Mouse (Mus musculus): ENCODE data around the gene Dars. TPM values are rescaled to one million over a fixed set of nuclear protein-coding genes. Genes with fewer than 3 reads are reported as not detected.
"Not testable (repeated sequence)": the region's sequence is repeated elsewhere in the genome, so short reads cannot be mapped to it uniquely, and the experiment has no call there.

Dars gene
- polyA plus RNA-seq, 1 experiment from 2014 or later, result 168 TPM

DNA sequence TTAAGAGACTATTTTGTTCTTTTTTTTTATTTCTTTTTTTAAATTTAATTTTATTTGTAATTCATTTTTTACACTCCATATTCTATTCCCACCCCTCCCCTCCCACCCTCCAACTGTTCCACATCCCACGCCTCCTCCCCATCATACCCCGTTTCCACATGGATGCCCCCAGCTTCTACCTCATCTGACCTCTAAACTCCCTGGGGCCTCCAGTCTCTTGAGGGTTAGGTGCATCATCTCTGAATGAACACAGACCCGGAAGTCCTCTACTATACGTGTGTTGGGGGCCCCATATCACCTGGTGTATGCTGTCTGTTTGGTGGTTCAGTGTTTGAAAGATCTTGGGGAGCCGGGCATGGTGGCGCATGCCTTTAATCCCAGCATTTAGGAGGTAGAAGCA is 97.9 kb downstream of the Dars start:
- H3K27me3 ChIP-seq (replicated peaks; ENCODE audit: low read depth, poor library complexity, severe bottlenecking); H3K9me3 ChIP-seq; H3K4me1 ChIP-seq; H3K27ac ChIP-seq (replicated peaks); H3K4me3 ChIP-seq; DNase-seq (ENCODE audit: low spot score): not testable (repeated sequence)
- H3K36me3 ChIP-seq (replicated peaks), result peaks cover 18% of the 10 kb centered on the region
- 85% methylated on average over 6 of the region's 6 CpGs for WGBS

DNA sequence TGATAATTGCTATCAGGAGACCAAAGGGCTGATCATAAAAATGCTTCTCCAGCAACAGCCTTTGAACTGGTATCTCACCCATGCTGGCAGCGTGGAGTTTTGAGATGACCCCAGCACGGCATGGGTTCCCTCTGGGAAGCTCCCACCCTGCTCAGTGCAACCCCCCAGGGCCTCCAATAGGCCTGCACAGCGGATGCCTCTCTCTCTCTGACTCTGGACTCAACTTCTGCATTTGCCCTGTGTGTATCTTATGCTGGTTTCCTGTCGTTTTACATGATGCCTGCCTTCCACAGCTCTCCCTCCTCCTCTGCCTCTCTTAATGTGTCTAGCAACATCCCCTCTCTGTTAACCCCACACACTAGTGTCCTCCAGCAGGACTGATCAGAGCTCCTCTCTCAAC is 102.5 kb downstream of the Dars start:
- no peak overlapping the region for H3K27ac ChIP-seq (replicated peaks)
- H3K4me3 ChIP-seq, result no peak overlapping the region
- no peak for DNase-seq (ENCODE audit: low spot score)
- WGBS, result 69% methylated on average over 4 of the region's 4 CpGs
- H3K9me3 ChIP-seq, result no peaks in the 10 kb centered on the region
- no peaks in the 10 kb centered on the region for H3K4me1 ChIP-seq
- peaks cover 5% of the 10 kb centered on the region; the same call in 1 of the 2 replicates for H3K36me3 ChIP-seq (replicated peaks)
- no peaks in the 10 kb centered on the region for H3K27me3 ChIP-seq (replicated peaks; ENCODE audit: low read depth, poor library complexity, severe bottlenecking)

Other genes with a start within 250 kb of the Dars start
- 56.8 and 57.0 TPM in 2 replicates for gene Ubxn4, start 173.4 kb downstream of the Dars start, polyA plus RNA-seq (2016; fragmentation: Nextera tagmentation; extraction: Ambion mirVana)
- gene Lct, start 89.0 kb downstream of the Dars start, polyA plus RNA-seq (2016; fragmentation: Nextera tagmentation; extraction: Ambion mirVana), result 0.31 and 0.55 TPM in 2 replicates
- 308 and 329 TPM in 2 replicates for gene Mcm6, start 57.7 kb downstream of the Dars start, polyA plus RNA-seq (2016; fragmentation: Nextera tagmentation; extraction: Ambion mirVana)
- gene Cxcr4, start 174.9 kb upstream of the Dars start, polyA plus RNA-seq (2016; fragmentation: Nextera tagmentation; extraction: Ambion mirVana), result 4.8 and 6.0 TPM in 2 replicates

Measured in embryonic facial prominence, embryonic 10.5 days (tissue).